Mouse (Mus musculus) neural tube, embryonic 11.5 days (tissue): Measurements from ENCODE around the gene Zfp511. TPM values are rescaled to one million over a fixed set of nuclear protein-coding genes. Genes with fewer than 3 reads are reported as not detected.

Source experiments
- ATAC-seq: fragments of 200-750 bp; cut with Nextera tagmentation; 2 replicates; pipeline ENCODE4 v1.8.0; 2017; ENCODE audit warnings: moderate number of reproducible peaks, mild to moderate bottlenecking, moderate TSS enrichment, moderate library complexity; ENCODE audit not compliant: insufficient read depth, low FRiP score, low TSS enrichment
- DNase-seq: peaks from one replicate; pipeline ENCODE4 v3.0.0-alpha.2; 2015; ENCODE audit warnings: low spot score
- H3K27ac ChIP-seq: fragments of 300-500 bp; sonication (generic); 2 replicates; pipeline ENCODE4 v1.5.1; 2014; ENCODE audit warnings: low read depth, mild to moderate bottlenecking, low read length
- H3K27me3 ChIP-seq: fragments of 300-500 bp; sonication (generic); 2 replicates; pipeline ENCODE4 v1.6.1; 2014; ENCODE audit warnings: mild to moderate bottlenecking, low read length, mixed read lengths; ENCODE audit not compliant: control insufficient read depth, insufficient read depth
- H3K36me3 ChIP-seq: fragments of 300-500 bp; sonication (generic); 2 replicates; pipeline ENCODE4 v1.6.1; 2014; ENCODE audit warnings: mild to moderate bottlenecking, low read length, moderate library complexity, mixed read lengths; ENCODE audit not compliant: control insufficient read depth, insufficient read depth
- H3K4me1 ChIP-seq: fragments of 300-500 bp; sonication (generic); 2 replicates; pipeline ENCODE4 v1.6.1; 2014; ENCODE audit warnings: low read length, mixed read lengths; ENCODE audit not compliant: control insufficient read depth, insufficient read depth
- H3K4me2 ChIP-seq: fragments of 300-500 bp; sonication (generic); 2 replicates; pipeline ENCODE4 v1.6.1; 2014; ENCODE audit warnings: low read depth, mild to moderate bottlenecking, moderate library complexity
- H3K4me3 ChIP-seq: fragments of 300-500 bp; sonication (generic); 2 replicates; pipeline ENCODE4 v1.5.1; 2014; ENCODE audit warnings: low read depth, low read length
- H3K9ac ChIP-seq: fragments of 300-500 bp; sonication (generic); 2 replicates; pipeline ENCODE4 v1.6.1; 2014; ENCODE audit warnings: mild to moderate bottlenecking, low read length
- H3K9me3 ChIP-seq: fragments of 300-500 bp; sonication (generic); 2 replicates; pipeline ENCODE4 v1.6.1; 2016; ENCODE audit warnings: low read length; ENCODE audit not compliant: control insufficient read depth
- WGBS: fragments of 180-500 bp; shearing (Covaris S2); extraction: QIAGEN DNeasy Blood & Tissue Kit; methylation state at CpG from one replicate; pipeline ENCODE4 v1.1.7; 2014; 5-methylcytosine and 5-hydroxymethylcytosine counted together
- polyA plus RNA-seq: library from polyadenylated mRNA; unstranded; fragments of >200 nt; fragmentation: Nextera tagmentation; extraction: Ambion mirVana; gene quantifications from 2 replicates; pipeline ENCODE4 v1.2.1, GENCODE M21; 2014

Zfp511 gene
- polyA plus RNA-seq, 1 experiment from 2014 or later, result 47.7 TPM

- H3K36me3 ChIP-seq, result peaks cover 39% of the 10 kb centered on the region
- no peak overlapping the region for H3K4me2 ChIP-seq
- H3K4me3 ChIP-seq, result no peak overlapping the region
- ATAC-seq (no peak), DNase-seq (no peak)
- 63% methylated on average over 12 of the region's 12 CpGs for WGBS
- no peaks in the 10 kb centered on the region for H3K9me3 ChIP-seq
- H3K4me1 ChIP-seq, result no peaks in the 10 kb centered on the region
- no peaks in the 10 kb centered on the region for H3K27me3 ChIP-seq
- no peak overlapping the region for H3K27ac ChIP-seq
- no peak overlapping the region for H3K9ac ChIP-seq
Measured at GRCm38 (mm10) chr7:140001086-140001740, 35.0 kb upstream of the Zfp511 start.

DNA sequence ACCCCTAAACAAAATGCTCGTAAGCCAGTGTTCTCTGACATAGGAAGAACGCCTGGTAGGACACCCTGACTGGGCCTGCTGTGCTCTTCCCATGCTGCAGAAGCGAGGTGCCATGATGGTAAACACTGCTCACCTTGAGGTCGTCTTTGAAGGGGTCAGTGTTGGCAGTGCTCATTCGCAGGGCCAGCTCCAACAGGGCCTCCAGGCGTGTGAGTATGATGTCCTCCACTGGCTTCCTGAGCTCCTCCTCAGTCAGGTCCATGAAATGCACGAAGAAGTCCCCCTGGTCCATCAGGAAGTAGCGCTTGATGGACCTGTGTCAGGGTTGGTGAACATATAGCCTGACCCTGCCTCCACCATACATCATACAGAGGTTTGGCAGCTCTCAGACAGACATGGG, 31.5 kb upstream of the Zfp511 start:
- H3K4me1 ChIP-seq, result no peaks in the 10 kb centered on the region
- no peak overlapping the region for H3K27ac ChIP-seq
- 93% methylated on average over 8 of the region's 8 CpGs for WGBS
- DNase-seq (no peak), ATAC-seq (no peak)
- no peak overlapping the region for H3K4me3 ChIP-seq
- no peak overlapping the region for H3K4me2 ChIP-seq
- peaks cover 28% of the 10 kb centered on the region for H3K36me3 ChIP-seq
- no peaks in the 10 kb centered on the region for H3K27me3 ChIP-seq
- no peaks in the 10 kb centered on the region for H3K9me3 ChIP-seq
- no peak overlapping the region for H3K9ac ChIP-seq

- Histone ChIP-seq H3K4me2 (no peak overlapping the region), H3K9ac (no peak overlapping the region), H3K27me3 (no peaks in the 10 kb centered on the region), H3K36me3 (peaks cover 20% of the 10 kb centered on the region), H3K27ac (no peak overlapping the region), H3K4me3 (no peak overlapping the region), H3K9me3 (no peaks in the 10 kb centered on the region), H3K4me1 (no peaks in the 10 kb centered on the region)
- no peak for DNase-seq
- WGBS, result 94% methylated on average over 9 of the region's 9 CpGs
- no peak for ATAC-seq
Measured at GRCm38 (mm10) chr7:140006861-140007611, 29.2 kb upstream of the Zfp511 start.

DNA sequence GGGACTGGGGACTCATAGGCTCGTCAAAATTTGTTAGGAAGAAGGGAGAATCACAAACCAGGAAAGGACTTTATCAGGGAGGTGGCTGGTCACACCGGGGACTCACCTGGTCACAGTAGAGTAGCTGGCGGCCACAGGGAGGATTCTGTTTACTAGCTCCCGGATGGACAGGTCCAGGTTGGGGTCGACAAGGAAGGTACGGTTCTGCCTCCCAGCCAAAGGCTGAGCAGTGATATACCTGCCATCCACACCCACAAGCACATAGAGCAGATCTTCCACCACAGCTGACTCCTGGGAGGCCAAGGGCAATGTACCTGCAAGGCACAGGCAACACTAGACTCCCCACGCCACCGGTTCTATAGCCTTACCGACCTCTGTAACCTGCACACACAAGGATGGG, 28.4 kb upstream of the Zfp511 start:
- H3K4me1 ChIP-seq, result no peaks in the 10 kb centered on the region
- no peak overlapping the region for H3K4me3 ChIP-seq
- no peaks in the 10 kb centered on the region for H3K9me3 ChIP-seq
- H3K4me2 ChIP-seq, result no peak overlapping the region
- H3K9ac ChIP-seq, result no peak overlapping the region
- WGBS, result 93% methylated on average over 9 of the region's 9 CpGs
- no peaks in the 10 kb centered on the region for H3K27me3 ChIP-seq
- H3K27ac ChIP-seq, result no peak overlapping the region
- ATAC-seq (no peak), DNase-seq (no peak)
- H3K36me3 ChIP-seq, result peaks cover 16% of the 10 kb centered on the region

- no peak for DNase-seq
- Histone ChIP-seq H3K9me3 (no peaks in the 10 kb centered on the region), H3K9ac (no peak overlapping the region), H3K36me3 (peaks cover 5% of the 10 kb centered on the region), H3K27me3 (no peaks in the 10 kb centered on the region), H3K27ac (no peak overlapping the region), H3K4me1 (no peaks in the 10 kb centered on the region), H3K4me3 (no peak overlapping the region), H3K4me2 (no peak overlapping the region)
- WGBS, result 95% methylated on average over 17 of the region's 17 CpGs
- ATAC-seq, result no peak
Measured at GRCm38 (mm10) chr7:140011336-140011735, 24.9 kb upstream of the Zfp511 start.

DNA sequence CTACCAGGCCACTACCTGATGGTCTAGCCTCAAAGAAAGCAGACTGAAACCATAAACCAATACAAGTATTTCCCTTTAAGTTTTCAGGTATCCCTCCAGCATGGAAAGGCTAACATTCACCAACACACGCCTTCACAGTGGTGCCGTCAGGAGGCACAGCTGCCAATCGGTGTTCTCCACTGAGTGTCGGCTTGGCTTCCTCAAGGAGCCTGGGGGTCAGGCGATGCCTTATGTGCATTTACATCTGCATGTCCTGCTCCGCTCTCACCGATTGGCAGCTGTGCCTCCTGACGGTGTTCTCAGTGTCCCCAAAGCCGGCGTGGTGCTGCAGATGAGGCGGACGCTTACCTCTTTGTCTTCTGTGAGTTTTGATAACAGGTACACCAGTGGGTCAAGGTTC, 4.4 kb upstream of the Zfp511 start:
- Histone ChIP-seq H3K27ac (no peak overlapping the region), H3K4me2 (no peak overlapping the region), H3K9ac (no peak overlapping the region), H3K4me3 (no peak overlapping the region), H3K36me3 (peaks cover 27% of the 10 kb centered on the region), H3K9me3 (no peaks in the 10 kb centered on the region), H3K4me1 (peaks cover 12% of the 10 kb centered on the region), H3K27me3 (no peaks in the 10 kb centered on the region)
- DNase-seq (no peak), ATAC-seq (no peak)
- 96% methylated on average over 12 of the region's 12 CpGs for WGBS

DNA sequence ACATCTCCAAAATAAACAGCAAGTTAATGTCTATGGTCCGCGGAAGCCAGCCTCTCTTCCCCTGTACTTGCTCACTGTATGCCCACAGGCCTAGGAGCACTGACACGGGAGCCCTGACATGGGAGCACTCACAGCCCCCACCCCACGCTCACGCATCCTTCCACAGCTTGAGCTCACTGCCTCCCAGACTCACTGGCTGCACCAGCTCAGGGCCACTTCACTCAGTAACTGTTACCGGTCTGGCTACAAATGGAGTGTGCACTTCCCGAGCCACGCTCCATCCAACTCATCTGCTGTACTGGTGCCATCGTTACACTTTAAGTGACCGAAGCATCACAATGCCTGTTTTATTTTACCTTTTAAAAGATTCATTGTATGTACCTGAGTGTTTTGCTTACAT, 3.8 kb upstream of the Zfp511 start:
- Histone ChIP-seq H3K27ac (no peak overlapping the region), H3K4me3 (no peak overlapping the region), H3K27me3 (no peaks in the 10 kb centered on the region), H3K4me1 (peaks cover 18% of the 10 kb centered on the region), H3K9ac (no peak overlapping the region), H3K36me3 (peaks cover 27% of the 10 kb centered on the region), H3K9me3 (no peaks in the 10 kb centered on the region), H3K4me2 (no peak overlapping the region)
- WGBS, result 94% methylated on average over 10 of the region's 10 CpGs
- no peak for ATAC-seq
- DNase-seq, result no peak

DNA sequence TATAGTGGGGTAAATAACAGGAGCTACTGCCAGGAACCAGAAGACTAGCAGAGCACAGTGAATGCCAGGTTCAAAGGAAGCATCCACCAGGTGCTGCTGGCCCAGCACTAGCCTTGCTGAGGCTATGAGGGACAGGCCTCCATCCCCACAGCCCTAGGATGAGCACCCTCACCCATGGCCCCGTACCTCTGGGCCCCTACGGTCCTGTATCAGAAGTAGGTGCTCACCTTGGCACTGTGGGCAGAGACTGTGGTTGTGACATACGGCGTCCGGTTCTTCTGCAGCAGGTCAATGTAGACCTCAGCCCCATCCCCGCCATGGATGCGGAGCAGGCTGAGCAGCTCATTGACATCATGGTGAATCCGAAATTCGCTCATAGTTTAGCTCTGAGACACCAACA, 2.8 kb upstream of the Zfp511 start:
- Histone ChIP-seq H3K4me3 (no peak overlapping the region), H3K4me1 (peaks cover 18% of the 10 kb centered on the region), H3K9ac (no peak overlapping the region), H3K9me3 (no peaks in the 10 kb centered on the region), H3K36me3 (peaks cover 22% of the 10 kb centered on the region), H3K27ac (no peak overlapping the region), H3K4me2 (no peak overlapping the region), H3K27me3 (no peaks in the 10 kb centered on the region)
- DNase-seq (no peak), ATAC-seq (no peak)
- WGBS, result 95% methylated on average over 9 of the region's 9 CpGs

GRCm38 (mm10) chr7:140035456-140035855, 735 bp upstream of the Zfp511 start:
- H3K4me2 ChIP-seq, result peak overlapping the region; percentile 92
- no peak overlapping the region for H3K27ac ChIP-seq
- peak overlapping the region; percentile 84 for H3K4me3 ChIP-seq
- H3K36me3 ChIP-seq, result peaks cover 9% of the 10 kb centered on the region
- H3K9me3 ChIP-seq, result no peaks in the 10 kb centered on the region
- H3K27me3 ChIP-seq, result no peaks in the 10 kb centered on the region
- peak overlapping the region; percentile 89 for H3K9ac ChIP-seq
- ATAC-seq (no peak), DNase-seq (no peak)
- H3K4me1 ChIP-seq, result peaks cover 18% of the 10 kb centered on the region
- WGBS, result 23% methylated on average over 7 of the region's 7 CpGs
